Mouse (Mus musculus) cerebellum, adult 11 months (tissue): Measurements from ENCODE around the gene Serp2.

Experiments
- DNase-seq: peaks from one replicate; pipeline ENCODE4 v3.0.0; 2022

Gene Serp2

GRCm38 (mm10) chr14:76489128-76489527 is 67.6 kb downstream of the Serp2 start:
- DNase-seq = no peak

GRCm38 (mm10) chr14:76488101-76489044 is 68.3 kb downstream of the Serp2 start:
- no peak for DNase-seq

GRCm38 (mm10) chr14:76487609-76488008 is 69.1 kb downstream of the Serp2 start:
- no peak for DNase-seq

GRCm38 (mm10) chr14:76483701-76484100 is 73.0 kb downstream of the Serp2 start:
- no peak for DNase-seq
